Mouse (Mus musculus) liver, adult 2 months (tissue): Measurements from ENCODE around the gene Sema6d.

Experiments used
- CTCF ChIP-seq: fragments of 200-500 bp; IDR thresholded peaks from 2 replicates; pipeline ENCODE4 v1.5.1; 2011; ENCODE audit warnings: low read depth, low read length, control low read depth
- POLR2A ChIP-seq: fragments of 200-500 bp; IDR thresholded peaks from 2 replicates; pipeline ENCODE4 v1.6.1; 2011; ENCODE audit warnings: low read length, control low read depth; ENCODE audit not compliant: insufficient read depth; ENCODE audit errors: extremely low read depth

DNA sequence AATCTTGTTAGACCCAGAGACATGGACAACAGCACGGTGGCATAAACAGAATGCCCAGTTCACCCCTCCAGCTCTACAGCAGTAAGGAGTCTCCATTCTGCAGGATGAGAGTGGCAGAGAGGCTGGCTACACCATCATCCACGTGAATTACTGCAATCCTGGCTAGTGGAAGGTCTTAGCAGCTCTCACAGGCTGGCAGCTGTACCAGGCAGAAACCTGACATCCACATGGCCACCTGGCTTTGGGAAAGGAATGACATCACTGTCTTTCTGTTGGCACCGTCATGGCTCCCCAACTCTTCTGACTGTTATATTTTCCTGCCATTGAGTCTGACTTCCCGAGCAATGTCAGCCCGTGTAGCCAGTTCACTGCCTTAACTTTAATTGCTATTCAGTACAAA lies 474.0 kb downstream of the Sema6d start:
- TF ChIP-seq CTCF (no peak), POLR2A (no peak)
